Mouse (Mus musculus) MN1 (cell line): ENCODE results near the gene Spag16.

Experiments
- DNase-seq: peaks from one replicate; pipeline ENCODE4 v3.0.0-alpha.2; 2016; ENCODE audit warnings: low spot score

Spag16 gene

GRCm38 (mm10) chr1:70082208-70082878 lies 255.6 kb downstream of the Spag16 start:
- no peak for DNase-seq

DNA sequence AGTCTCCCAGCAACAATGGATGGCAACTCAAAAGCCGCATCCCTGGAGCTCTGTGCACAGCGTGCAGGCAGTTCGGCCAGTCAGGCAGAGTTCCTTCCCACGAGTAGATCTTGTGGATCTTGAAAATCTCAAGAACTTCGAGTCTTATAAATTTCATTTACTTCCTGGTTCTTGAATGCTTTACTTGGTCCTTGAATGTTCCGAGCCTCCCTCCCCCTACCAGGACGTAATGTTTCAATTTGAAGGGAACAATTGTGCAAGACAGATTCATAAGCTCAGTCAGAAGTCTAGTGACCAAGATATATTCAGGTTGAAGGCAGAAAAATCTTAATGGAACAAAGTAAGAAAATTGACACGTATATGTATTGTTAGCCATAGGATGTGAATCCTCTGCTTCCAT lies 277.9 kb downstream of the Spag16 start:
- DNase-seq: no peak

DNA sequence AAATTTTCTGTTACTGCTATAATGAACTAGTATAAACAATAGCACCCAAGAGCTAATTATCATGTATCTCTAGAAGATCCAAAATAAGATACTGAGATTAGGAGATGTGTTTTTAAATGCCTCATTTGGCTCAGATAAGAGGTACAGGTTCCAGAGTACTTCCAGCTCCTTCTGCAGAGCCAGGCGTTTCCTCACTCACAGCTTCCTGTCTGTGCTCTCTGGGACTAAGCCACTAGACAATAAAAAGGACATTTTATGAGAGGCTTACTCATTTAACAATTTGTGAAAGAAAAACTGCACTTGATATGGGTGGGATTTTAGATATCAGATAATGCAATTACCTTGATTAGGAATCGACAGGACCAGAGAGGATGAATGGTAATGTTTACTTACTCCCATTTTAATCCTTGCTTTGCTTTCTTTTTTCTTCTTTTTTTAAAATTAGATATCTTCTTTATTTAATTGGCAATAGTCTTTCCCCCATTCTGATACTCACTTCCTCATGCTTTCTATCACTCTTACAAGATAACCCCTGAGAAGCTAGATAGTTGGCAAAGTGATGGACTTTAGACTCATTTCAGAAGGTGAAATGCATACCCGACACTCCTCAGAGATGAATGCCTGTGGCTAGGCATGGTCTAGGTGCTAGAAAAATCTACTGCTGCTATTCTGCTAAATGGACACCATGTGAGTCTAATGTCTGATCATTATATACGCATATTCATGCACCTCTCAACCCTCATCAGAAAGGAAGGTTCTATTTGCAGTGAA lies 289.6 kb downstream of the Spag16 start:
- DNase-seq: no peak

DNA sequence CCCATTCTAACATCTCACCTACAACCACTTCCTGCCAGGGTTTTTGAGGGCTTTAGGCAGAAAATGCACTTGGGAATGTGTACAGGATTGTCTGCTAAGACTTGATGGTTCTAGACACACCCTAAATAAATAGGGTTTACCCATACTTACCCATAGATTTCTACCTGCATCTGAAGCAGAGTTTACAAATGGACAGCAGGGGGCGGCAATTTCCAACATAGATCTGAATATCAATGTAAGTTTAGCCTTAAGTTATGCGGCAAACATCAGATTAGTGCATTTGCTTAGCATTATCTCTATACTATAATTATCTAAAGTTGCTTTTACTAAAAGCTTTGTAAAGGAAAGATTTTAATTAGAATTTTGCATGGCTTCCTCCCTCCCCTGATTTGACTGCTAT lies 301.3 kb downstream of the Spag16 start:
- no peak for DNase-seq

GRCm38 (mm10) chr1:70135547-70135946 lies 308.8 kb downstream of the Spag16 start:
- DNase-seq: no peak

DNA sequence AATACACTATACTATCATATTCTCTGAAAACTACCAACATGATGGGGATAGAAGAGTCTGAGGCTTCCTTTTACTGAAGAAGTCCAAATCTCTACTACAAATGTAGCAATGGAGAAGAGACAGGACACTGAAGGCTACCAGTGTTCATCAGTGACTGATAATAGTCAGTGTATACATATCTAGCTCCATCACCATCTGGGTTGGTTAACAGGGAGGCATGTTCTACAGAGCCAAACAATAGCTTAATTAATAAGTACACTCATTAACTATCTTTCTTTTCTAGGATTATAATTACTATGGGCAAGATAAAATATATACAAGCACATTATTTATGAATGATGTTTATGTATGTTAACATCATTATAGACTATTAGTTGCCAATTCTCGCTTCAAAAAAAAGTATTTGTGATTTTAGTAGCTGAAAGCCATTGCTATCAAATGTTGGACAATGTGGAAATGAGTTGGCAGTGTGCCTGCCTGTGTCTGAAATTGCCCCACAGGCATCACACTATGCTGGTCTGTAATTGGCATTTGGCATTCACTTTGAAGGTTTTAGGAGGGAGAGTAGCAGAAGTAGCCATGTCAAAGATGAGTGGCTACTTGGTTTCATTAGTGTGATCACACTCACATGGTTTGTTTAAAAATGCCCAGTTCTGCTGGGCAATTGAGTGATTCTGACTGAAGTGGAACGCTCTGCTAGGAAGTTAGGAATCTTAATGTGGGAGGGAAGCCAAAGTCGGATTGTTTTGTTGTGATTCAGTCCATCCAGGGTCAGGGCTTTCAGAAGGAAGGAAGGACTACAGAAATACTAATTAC lies 338.8 kb downstream of the Spag16 start:
- no peak for DNase-seq

DNA sequence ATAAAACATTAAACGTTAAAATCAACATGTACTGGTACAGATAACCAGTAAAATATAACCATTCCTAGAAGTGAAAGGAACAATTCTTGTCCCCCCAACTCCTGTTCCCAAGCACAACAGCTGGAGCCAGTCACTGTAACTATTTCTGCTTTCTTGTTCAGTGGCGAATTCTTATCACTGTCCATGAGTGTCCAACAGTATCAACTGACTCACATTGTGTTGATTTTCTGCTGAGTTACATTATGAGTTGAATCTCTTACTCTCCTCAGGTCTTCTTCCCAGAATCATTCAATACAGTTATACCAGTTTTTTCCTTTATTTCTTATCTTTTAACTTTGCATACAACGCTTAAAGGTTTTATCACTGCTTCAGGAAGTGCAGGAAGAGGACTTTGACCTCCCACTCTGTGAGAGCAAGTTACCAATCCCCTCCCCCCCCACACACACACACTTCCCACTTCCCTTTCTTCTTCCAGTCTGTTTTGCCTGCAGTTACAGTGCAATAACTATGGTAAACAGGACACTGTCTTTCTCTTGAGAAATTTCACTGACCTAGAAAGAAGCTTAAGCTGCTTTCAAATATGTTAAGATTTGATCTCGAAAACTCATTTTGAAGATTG lies 353.5 kb downstream of the Spag16 start:
- no peak for DNase-seq

DNA sequence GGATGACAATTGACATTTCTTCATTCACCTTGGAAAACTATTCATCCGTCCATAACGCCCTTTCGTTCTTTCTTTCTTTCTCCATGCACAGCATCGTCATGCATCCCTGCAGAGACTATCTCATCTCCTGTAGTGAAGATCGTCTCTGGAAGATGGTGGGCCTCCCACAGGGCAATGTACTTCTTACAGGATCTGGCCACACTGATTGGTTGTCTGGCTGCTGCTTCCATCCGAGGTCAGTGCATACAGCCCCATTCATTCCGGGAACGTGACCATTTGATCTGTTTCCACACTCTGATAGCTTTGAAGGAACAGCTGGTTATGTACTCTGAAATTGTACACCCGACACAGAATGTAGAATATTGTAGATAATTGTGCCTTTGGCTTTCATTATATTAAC lies 438.0 kb downstream of the Spag16 start:
- no peak for DNase-seq

DNA sequence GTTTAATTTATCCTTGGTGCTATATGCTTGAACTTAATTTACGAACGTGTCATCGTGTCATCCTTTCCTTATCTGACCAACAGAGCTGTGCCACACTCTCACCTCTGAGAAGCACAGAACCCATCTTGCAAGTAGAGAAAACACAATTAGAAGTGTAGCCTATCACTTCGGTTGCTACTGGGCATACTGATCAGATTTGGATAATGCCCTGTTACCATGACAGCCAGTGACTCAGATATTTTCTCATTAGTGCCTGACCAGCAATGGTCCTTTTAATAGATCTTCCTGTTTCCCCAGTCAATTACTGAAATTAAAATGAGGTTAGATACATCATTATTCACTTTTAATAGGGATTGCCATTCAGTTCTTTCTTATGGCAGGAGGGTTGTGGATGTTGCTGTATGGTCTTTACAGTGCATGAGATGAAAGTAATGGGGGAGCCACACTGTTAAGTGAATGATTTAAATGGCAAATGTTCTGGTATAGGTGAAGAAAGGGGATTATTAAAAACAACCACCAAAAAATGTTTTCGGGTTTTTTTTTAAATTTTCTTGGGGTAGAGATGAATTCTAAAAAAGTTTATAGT lies 439.2 kb downstream of the Spag16 start:
- no peak for DNase-seq

DNA sequence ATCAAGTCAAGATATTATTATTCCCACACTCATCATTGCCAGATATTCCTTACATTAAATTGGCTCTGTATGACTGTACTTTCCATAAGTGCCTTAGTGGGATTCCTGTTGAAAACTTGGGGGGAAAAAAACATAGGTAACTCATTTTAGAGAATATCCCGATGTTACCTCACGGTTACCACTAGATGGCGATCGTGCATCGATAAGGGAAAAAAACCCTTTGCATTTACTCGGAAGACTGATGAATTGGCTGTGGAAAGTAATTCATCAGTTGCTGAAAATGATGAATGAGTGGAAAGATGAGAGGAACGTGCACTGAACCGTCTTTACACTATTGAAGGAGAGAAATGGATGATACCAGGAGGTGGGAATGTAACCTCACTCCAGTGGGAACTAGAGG lies 443.4 kb downstream of the Spag16 start:
- no peak for DNase-seq

DNA sequence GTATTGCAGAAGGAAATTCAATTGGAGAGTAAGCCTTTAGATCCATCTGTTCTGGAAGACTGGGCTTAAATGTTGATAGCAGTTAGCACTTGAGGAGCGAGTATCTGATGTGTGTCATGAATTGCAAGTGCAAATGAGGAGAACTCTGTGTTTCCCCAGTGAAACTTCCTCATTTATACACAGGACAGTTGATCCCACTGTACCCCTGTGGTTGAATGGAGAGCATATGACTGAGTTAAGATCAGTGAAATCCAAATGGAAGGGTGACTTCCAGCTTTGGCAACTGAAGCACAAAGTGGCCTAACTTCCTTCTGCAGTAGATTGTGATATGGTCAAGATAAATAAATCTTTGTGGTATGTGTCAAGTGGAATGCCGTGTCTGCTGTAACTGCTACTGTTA lies 446.0 kb downstream of the Spag16 start:
- no peak for DNase-seq

DNA sequence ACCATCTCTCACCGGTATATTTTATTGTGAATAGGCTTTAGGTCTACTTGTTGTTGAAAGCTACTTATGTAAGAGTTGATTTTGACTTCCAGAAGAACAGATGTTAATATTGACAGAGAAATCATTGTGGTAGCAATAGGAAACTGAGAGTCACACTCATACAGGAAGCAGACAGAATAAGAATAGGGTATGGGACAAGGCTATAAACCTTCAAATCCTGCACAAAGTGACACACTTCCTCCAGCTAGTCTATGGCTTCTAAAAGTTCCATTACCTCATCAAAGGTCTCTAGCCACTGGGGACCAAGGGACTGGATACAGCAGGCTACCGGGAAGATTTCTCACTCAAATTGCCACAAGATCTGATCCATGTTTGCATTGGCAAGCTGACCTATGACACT lies 452.5 kb downstream of the Spag16 start:
- no peak for DNase-seq

DNA sequence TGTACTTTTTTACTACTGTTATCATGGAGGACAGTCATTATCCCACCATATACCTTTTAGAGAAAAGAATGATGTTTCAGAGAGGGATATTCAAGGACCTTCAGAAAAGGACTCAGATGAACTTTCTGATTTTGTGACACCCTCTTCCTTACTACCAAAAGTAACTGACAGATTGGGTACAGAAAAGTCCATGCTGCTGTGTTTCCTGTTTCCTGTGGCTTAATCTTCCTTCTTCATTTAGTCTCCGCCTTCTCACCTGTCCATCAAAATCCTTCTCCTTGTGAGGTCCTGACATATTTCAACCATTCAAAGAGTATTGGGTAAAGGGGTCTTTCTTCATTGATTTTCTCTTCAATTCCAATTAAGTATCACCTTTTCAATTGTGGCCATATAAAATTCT lies 456.6 kb downstream of the Spag16 start:
- DNase-seq: no peak

- DNase-seq: no peak
Observed at GRCm38 (mm10) chr1:70284140-70284539, 457.4 kb downstream of the Spag16 start.

- DNase-seq: no peak
Observed at GRCm38 (mm10) chr1:70316128-70316765, 489.5 kb downstream of the Spag16 start.

DNA sequence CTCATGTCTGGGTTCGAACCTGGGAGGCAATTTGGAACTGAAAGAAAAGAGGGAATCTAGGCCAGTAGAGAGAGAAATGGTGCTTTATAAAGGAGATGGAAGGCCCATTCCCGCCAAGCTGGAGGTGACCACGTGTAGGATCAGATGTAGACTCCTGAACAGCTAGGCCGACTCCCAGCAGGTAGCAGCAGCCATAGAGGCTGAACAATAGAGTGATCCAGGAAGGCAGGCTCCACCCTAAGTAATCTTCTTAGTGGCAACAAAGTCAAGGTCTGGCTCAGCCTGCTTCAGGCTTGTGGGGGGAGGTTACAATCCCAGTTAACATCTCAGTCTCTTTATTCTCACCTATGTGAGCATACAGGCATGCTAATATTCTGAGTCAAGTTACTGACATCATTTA lies 494.2 kb downstream of the Spag16 start:
- no peak for DNase-seq

DNA sequence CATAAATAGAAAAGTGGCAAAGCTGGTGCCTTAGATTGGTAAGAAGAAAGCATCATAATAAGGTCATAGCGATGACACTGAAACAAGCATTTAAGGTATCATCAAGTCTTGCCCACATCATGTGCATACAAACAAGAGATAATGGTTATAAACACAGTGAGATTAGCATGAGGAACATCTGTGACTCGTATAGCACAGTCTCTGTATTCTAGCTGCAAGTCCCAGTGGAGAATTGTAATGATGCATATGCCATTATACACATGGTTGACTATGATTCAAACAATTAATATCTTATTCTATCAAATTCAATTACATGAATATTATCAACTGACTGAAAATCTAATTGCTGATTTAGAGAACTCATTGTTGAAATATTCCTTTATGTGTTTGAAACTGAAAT lies 519.4 kb downstream of the Spag16 start:
- DNase-seq: no peak

DNA sequence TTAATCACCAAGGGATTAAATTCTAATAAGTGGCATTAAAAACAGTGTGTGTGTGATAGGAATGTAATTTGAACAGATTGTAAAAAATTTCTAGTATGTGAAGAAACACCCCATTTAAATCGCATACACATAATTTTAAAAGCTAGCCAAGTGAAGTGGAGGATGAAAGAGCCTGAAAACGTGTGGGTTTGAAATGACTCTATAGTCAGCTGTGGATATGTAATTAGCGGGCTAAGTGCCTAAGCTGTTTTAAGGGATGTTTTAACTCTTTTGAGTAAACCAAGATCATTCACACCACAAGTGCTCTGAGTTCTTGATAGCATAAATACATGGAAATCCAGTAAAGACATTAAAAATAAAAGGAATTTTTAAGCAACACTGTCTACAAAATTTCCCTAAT lies 524.6 kb downstream of the Spag16 start:
- no peak for DNase-seq

DNA sequence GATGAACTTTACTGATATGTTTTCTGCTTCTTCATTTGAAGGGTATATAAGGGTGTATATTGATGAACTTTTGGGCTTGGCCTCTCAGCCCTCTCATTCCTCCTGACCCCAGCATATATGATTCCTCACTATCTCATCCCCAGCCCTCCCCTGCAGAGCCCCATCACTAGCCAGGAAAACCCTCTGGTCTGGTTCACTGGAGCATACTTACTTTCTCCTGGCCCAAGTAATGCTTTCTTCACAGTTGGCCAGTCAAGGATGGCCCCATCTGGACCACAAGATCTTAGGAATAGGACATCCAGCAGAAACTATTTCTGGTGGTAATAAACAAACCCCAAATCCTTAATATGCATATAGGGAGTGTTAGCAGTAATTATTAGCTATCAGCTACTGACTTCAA lies 527.2 kb downstream of the Spag16 start:
- no peak for DNase-seq

- DNase-seq: no peak
Observed at GRCm38 (mm10) chr1:70371721-70372120, 545.0 kb downstream of the Spag16 start.

- DNase-seq: no peak
Observed at GRCm38 (mm10) chr1:70380096-70380495, 553.3 kb downstream of the Spag16 start.
